Mouse (Mus musculus) bone marrow, adult 2 months (tissue): ENCODE results near the gene Dlg2.

Experiments used
- CTCF ChIP-seq: fragments of 200-500 bp; IDR thresholded peaks from 2 replicates; pipeline ENCODE4 v1.5.1; 2011; ENCODE audit warnings: low read length, control low read depth; ENCODE audit not compliant: control insufficient read depth, insufficient read depth
- POLR2A ChIP-seq: fragments of 200-500 bp; IDR thresholded peaks from 2 replicates; pipeline ENCODE4 v1.6.1; 2011; ENCODE audit warnings: low read depth, mild to moderate bottlenecking, control low read depth, low read length, borderline replicate concordance; ENCODE audit not compliant: control insufficient read depth

- TF ChIP-seq POLR2A (no peak), CTCF (no peak)
Measured at GRCm38 (mm10) chr7:90887007-90887720, 410.7 kb downstream of the Dlg2 start.
